Mouse (Mus musculus) right cerebral cortex, adult 18-20 months (tissue): ENCODE data around the gene Ngp.
A peak's percentile ranks its signal among the peaks of the same experiment; 100 is the strongest.

Experiments
- DNase-seq: peaks from one replicate; pipeline ENCODE4 v3.0.0; 2022; ENCODE audit warnings: mixed read lengths

Ngp gene

GRCm38 (mm10) chr9:110436041-110436440 lies 16.5 kb downstream of the Ngp start:
- DNase-seq, result no peak

GRCm38 (mm10) chr9:110440049-110440448 lies 20.5 kb downstream of the Ngp start:
- DNase-seq, result no peak

- DNase-seq, result no peak
These were observed 21.0 kb downstream of the Ngp start for GRCm38 (mm10) chr9:110440559-110440958.

GRCm38 (mm10) chr9:110448356-110448755 lies 28.8 kb downstream of the Ngp start:
- no peak for DNase-seq

- DNase-seq, result peak; percentile 73
These were observed 29.5 kb downstream of the Ngp start for GRCm38 (mm10) chr9:110448857-110449617.

GRCm38 (mm10) chr9:110452523-110452922 lies 33.0 kb downstream of the Ngp start:
- no peak for DNase-seq

- no peak for DNase-seq
These were observed 38.4 kb downstream of the Ngp start for GRCm38 (mm10) chr9:110457926-110458325.

GRCm38 (mm10) chr9:110459145-110459727 lies 39.7 kb downstream of the Ngp start:
- no peak for DNase-seq

- no peak for DNase-seq
These were observed 41.6 kb downstream of the Ngp start for GRCm38 (mm10) chr9:110460884-110461815.

- DNase-seq, result no peak
These were observed 42.8 kb downstream of the Ngp start for GRCm38 (mm10) chr9:110462321-110462720.

- DNase-seq, result no peak
These were observed 44.5 kb downstream of the Ngp start for GRCm38 (mm10) chr9:110463983-110464591.

GRCm38 (mm10) chr9:110465336-110465735 lies 45.8 kb downstream of the Ngp start:
- no peak for DNase-seq

GRCm38 (mm10) chr9:110466179-110466578 lies 46.6 kb downstream of the Ngp start:
- DNase-seq, result no peak
